Mouse (Mus musculus) heart, embryonic 15.5 days (tissue): ENCODE results near the gene Tmem63b. TPM values are rescaled to one million over a fixed set of nuclear protein-coding genes. Genes with fewer than 3 reads are reported as not detected.

ENCODE experiments used
- ATAC-seq: fragments of 200-750 bp; cut with Nextera tagmentation; replicated peaks from 2 replicates; pipeline ENCODE4 v1.8.0; 2017; ENCODE audit warnings: low read depth, moderate TSS enrichment; ENCODE audit not compliant: insufficient number of reproducible peaks, insufficient read depth, low FRiP score
- H3K27ac ChIP-seq: fragments of 300-500 bp; sonication (generic); 2 replicates; pipeline ENCODE4 v1.5.1; 2015; ENCODE audit warnings: mild to moderate bottlenecking, inconsistent platforms
- H3K27me3 ChIP-seq: fragments of 300-500 bp; sonication (generic); 2 replicates; pipeline ENCODE4 v1.6.1; 2015; ENCODE audit warnings: inconsistent platforms
- H3K36me3 ChIP-seq: fragments of 300-500 bp; sonication (generic); 2 replicates; pipeline ENCODE4 v1.6.1; 2015; ENCODE audit warnings: mild to moderate bottlenecking, inconsistent platforms
- H3K4me1 ChIP-seq: fragments of 300-500 bp; sonication (generic); replicated peaks from 2 replicates; pipeline ENCODE4 v1.6.1; 2015; ENCODE audit warnings: inconsistent platforms
- H3K4me2 ChIP-seq: fragments of 300-500 bp; sonication (generic); 2 replicates; pipeline ENCODE4 v1.6.1; 2015; ENCODE audit warnings: inconsistent platforms, mild to moderate bottlenecking, moderate library complexity
- H3K4me3 ChIP-seq: fragments of 300-500 bp; sonication (generic); 2 replicates; pipeline ENCODE4 v1.5.1; 2015; ENCODE audit warnings: mild to moderate bottlenecking, inconsistent platforms
- H3K9ac ChIP-seq: fragments of 300-500 bp; sonication (generic); 2 replicates; pipeline ENCODE4 v1.6.1; 2015; ENCODE audit warnings: mild to moderate bottlenecking, inconsistent platforms
- H3K9me3 ChIP-seq: fragments of 300-500 bp; sonication (generic); replicated peaks from 2 replicates; pipeline ENCODE4 v1.6.1; 2016; ENCODE audit warnings: inconsistent platforms
- WGBS: fragments of 180-500 bp; shearing (Covaris S2); methylation state at CpG from one replicate; pipeline ENCODE4 v1.1.7; 2015; ENCODE audit warnings: mixed read lengths; 5-methylcytosine and 5-hydroxymethylcytosine counted together
- polyA plus RNA-seq: library from polyadenylated mRNA; unstranded; fragments of >200 nt; fragmentation: Nextera tagmentation; extraction: Ambion mirVana; gene quantifications from 2 replicates; pipeline ENCODE4 v1.2.1, GENCODE M21; 2015

Tmem63b gene
- polyA plus RNA-seq, 1 experiment from 2014 or later: 35.1 TPM

- Histone ChIP-seq H3K27me3 (no peaks in the 10 kb centered on the region), H3K9me3 (no peaks in the 10 kb centered on the region), H3K4me1 (peaks cover 47% of the 10 kb centered on the region), H3K4me2 (no peak overlapping the region), H3K9ac (no peak overlapping the region), H3K4me3 (no peak overlapping the region), H3K27ac (no peak overlapping the region), H3K36me3 (no peaks in the 10 kb centered on the region)
- 56% methylated on average over 9 of the region's 9 CpGs for WGBS
- ATAC-seq: no peak
These were observed 2.4 kb upstream of the Tmem63b start for GRCm38 (mm10) chr17:45689120-45689519.

GRCm38 (mm10) chr17:45686093-45686619, 549 bp downstream of the Tmem63b start, which contains the start of gene Mrpl14:
Gene Mrpl14, plus strand, starts transcription at chr17:45686322.
- H3K4me1 ChIP-seq: peaks cover 35% of the 10 kb centered on the region
- no peaks in the 10 kb centered on the region for H3K36me3 ChIP-seq
- no peaks in the 10 kb centered on the region for H3K9me3 ChIP-seq
- H3K27ac ChIP-seq: peak within 1 kb of the TSS; percentile 80
- H3K4me2 ChIP-seq: peak within 1 kb of the TSS; percentile 92
- H3K9ac ChIP-seq: peak within 1 kb of the TSS; percentile 95
- H3K27me3 ChIP-seq: no peaks in the 10 kb centered on the region
- H3K4me3 ChIP-seq: peak within 1 kb of the TSS; percentile 97
- under 1% methylated on average over 34 of the region's 50 CpGs for WGBS
- ATAC-seq: peak; percentile 82

- Histone ChIP-seq H3K9me3 (no peaks in the 10 kb centered on the region), H3K27ac (peak overlapping the region; percentile 77), H3K4me2 (peak overlapping the region; percentile 92), H3K36me3 (no peaks in the 10 kb centered on the region), H3K4me3 (peak overlapping the region; percentile 97), H3K9ac (peak overlapping the region; percentile 93), H3K27me3 (no peaks in the 10 kb centered on the region), H3K4me1 (peaks cover 43% of the 10 kb centered on the region)
- ATAC-seq: peak; percentile 53
- under 1% methylated on average over 57 of the region's 58 CpGs for WGBS
These were observed 1.3 kb downstream of the Tmem63b start for GRCm38 (mm10) chr17:45685171-45686092.

GRCm38 (mm10) chr17:45684667-45685131, 2.0 kb downstream of the Tmem63b start:
- Histone ChIP-seq H3K4me3 (peak overlapping the region; percentile 97), H3K9me3 (no peaks in the 10 kb centered on the region), H3K27me3 (no peaks in the 10 kb centered on the region), H3K27ac (peak overlapping the region; percentile 77), H3K4me2 (peak overlapping the region; percentile 92), H3K9ac (peak overlapping the region; percentile 93), H3K36me3 (no peaks in the 10 kb centered on the region), H3K4me1 (peaks cover 44% of the 10 kb centered on the region)
- WGBS: 32% methylated on average over 14 of the region's 14 CpGs
- ATAC-seq: no peak

- Histone ChIP-seq H3K36me3 (no peaks in the 10 kb centered on the region), H3K9me3 (no peaks in the 10 kb centered on the region), H3K27ac (no peak overlapping the region), H3K4me1 (peaks cover 33% of the 10 kb centered on the region), H3K27me3 (no peaks in the 10 kb centered on the region), H3K4me3 (no peak overlapping the region), H3K9ac (no peak overlapping the region), H3K4me2 (no peak overlapping the region)
- WGBS: 90% methylated on average over 4 of the region's 4 CpGs
- ATAC-seq: no peak
These were observed 3.9 kb downstream of the Tmem63b start for GRCm38 (mm10) chr17:45682843-45683242.

- Histone ChIP-seq H3K4me1 (peaks cover 22% of the 10 kb centered on the region), H3K27ac (no peak overlapping the region), H3K4me3 (no peak overlapping the region), H3K36me3 (peaks cover 6% of the 10 kb centered on the region), H3K27me3 (no peaks in the 10 kb centered on the region), H3K9me3 (no peaks in the 10 kb centered on the region), H3K9ac (no peak overlapping the region), H3K4me2 (no peak overlapping the region)
- no peak for ATAC-seq
- WGBS: 97% methylated on average over 1 of the region's 1 CpGs
These were observed 5.1 kb downstream of the Tmem63b start for GRCm38 (mm10) chr17:45681588-45681987.

- H3K9ac ChIP-seq: peak overlapping the region; percentile 51
- H3K9me3 ChIP-seq: no peaks in the 10 kb centered on the region
- no peaks in the 10 kb centered on the region for H3K27me3 ChIP-seq
- peak overlapping the region; percentile 27 for H3K4me3 ChIP-seq
- H3K4me1 ChIP-seq: peaks cover 22% of the 10 kb centered on the region
- 48% methylated on average over 8 of the region's 8 CpGs for WGBS
- ATAC-seq: peak; percentile 74
- peaks cover 9% of the 10 kb centered on the region for H3K36me3 ChIP-seq
- peak overlapping the region; percentile 70 for H3K27ac ChIP-seq
- peak overlapping the region; percentile 56 for H3K4me2 ChIP-seq
These were observed 6.2 kb downstream of the Tmem63b start for GRCm38 (mm10) chr17:45680391-45680980.

GRCm38 (mm10) chr17:45678106-45678505, 8.6 kb downstream of the Tmem63b start:
- ATAC-seq: no peak
- H3K4me3 ChIP-seq: no peak overlapping the region
- no peak overlapping the region for H3K9ac ChIP-seq
- no peak overlapping the region for H3K27ac ChIP-seq
- no peaks in the 10 kb centered on the region for H3K27me3 ChIP-seq
- peaks cover 9% of the 10 kb centered on the region for H3K4me1 ChIP-seq
- WGBS: 25% methylated on average over 7 of the region's 7 CpGs
- H3K36me3 ChIP-seq: peaks cover 15% of the 10 kb centered on the region
- H3K9me3 ChIP-seq: no peaks in the 10 kb centered on the region
- H3K4me2 ChIP-seq: no peak overlapping the region

- H3K4me3 ChIP-seq: no peak overlapping the region
- no peaks in the 10 kb centered on the region for H3K27me3 ChIP-seq
- H3K4me2 ChIP-seq: no peak overlapping the region
- no peak for ATAC-seq
- no peaks in the 10 kb centered on the region for H3K9me3 ChIP-seq
- H3K27ac ChIP-seq: no peak overlapping the region
- H3K4me1 ChIP-seq: no peaks in the 10 kb centered on the region
- H3K36me3 ChIP-seq: peaks cover 34% of the 10 kb centered on the region
- 91% methylated on average over 2 of the region's 2 CpGs for WGBS
- H3K9ac ChIP-seq: no peak overlapping the region
These were observed 14.1 kb downstream of the Tmem63b start for GRCm38 (mm10) chr17:45672598-45672997.

- no peak for ATAC-seq
- Histone ChIP-seq H3K4me3 (no peak overlapping the region), H3K4me2 (no peak overlapping the region), H3K4me1 (no peaks in the 10 kb centered on the region), H3K27ac (no peak overlapping the region), H3K36me3 (peaks cover 30% of the 10 kb centered on the region), H3K9ac (no peak overlapping the region), H3K27me3 (no peaks in the 10 kb centered on the region), H3K9me3 (no peaks in the 10 kb centered on the region)
- WGBS: 73% methylated on average over 1 of the region's 1 CpGs
These were observed 14.9 kb downstream of the Tmem63b start for GRCm38 (mm10) chr17:45671821-45672220.

- no peak overlapping the region for H3K27ac ChIP-seq
- 89% methylated on average over 10 of the region's 10 CpGs for WGBS
- peaks cover 34% of the 10 kb centered on the region for H3K36me3 ChIP-seq
- no peak for ATAC-seq
- H3K27me3 ChIP-seq: no peaks in the 10 kb centered on the region
- H3K9ac ChIP-seq: no peak overlapping the region
- H3K4me3 ChIP-seq: no peak overlapping the region
- peaks cover 3% of the 10 kb centered on the region; the same call in 1 of the 2 replicates for H3K4me1 ChIP-seq
- H3K4me2 ChIP-seq: no peak overlapping the region
- no peaks in the 10 kb centered on the region for H3K9me3 ChIP-seq
These were observed 18.7 kb downstream of the Tmem63b start for GRCm38 (mm10) chr17:45667986-45668385.
